ENCODE assay signal across 8 mouse cellular contexts in the genomic region with DNA sequence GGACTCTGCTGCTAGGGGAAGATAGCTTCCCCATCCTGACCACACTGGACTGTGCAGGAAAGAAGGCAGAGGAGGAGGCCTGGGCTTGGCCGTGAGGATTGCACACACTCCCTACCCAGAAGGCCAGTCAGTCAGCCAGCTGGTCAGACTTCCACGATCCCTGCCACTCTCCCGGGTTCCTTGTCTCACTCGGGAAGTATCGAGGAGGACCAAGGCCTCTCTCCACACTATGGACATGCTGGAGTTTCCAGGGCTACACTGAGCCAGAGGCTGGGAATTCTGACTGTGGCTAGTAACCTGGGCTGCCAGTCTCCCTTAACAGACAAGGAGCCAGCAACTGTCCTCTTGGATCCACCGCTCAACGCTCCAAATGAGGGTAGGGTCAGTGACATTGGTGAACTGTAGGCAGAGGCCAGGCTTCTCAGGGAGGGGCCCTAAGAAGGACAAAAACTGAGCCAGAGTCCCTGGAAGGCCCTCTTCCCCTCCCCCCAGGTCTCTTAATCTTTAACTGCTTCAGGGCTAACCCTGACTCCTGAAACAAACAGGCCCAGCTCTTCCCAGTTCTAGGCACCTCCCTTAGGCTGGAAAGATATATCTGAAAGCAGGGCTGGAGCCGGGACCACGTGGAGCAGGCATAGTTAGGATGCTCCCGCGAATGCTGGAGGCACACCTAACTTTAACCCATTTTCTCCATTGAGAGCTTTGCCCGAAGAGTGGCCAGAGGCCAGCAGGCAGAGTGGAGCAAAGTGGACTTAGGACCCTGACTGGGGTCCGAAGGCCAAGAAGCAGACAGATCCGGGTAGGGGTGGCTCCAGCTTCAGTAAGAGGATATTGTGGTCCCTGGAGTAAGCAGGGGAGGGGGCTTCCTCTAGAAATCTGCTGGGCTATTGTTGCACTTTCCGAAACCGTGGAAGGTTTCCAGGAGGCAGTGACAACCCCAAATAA. TPM values are rescaled to one million over a fixed set of nuclear protein-coding genes. Genes with fewer than 3 reads are reported as not detected.
DNase-seq lines count a peak whose midpoint lies in the region; ATAC-seq and TF ChIP-seq lines count a peak whose summit lies in the region.

No protein-coding gene starts in this region.

- peak overlapping the region; percentile 99 for H3K4me2 ChIP-seq in embryonic facial prominence, embryonic 11.5 days (ENCODE audit: low read depth, low read length)
- peak overlapping the region; percentile 96 for H3K4me2 ChIP-seq in limb, embryonic 12.5 days
- peak overlapping the region; percentile 97 for H3K4me2 ChIP-seq in midbrain, postnatal 0 days (ENCODE audit: low read depth, low read length, poor library complexity, severe bottlenecking)

- 2% methylated on average over 16 of the region's 16 CpGs for WGBS in embryonic facial prominence, embryonic 11.5 days
- WGBS in limb, embryonic 12.5 days: 6% methylated on average over 16 of the region's 16 CpGs
- WGBS in midbrain, postnatal 0 days: 9% methylated on average over 16 of the region's 16 CpGs

- peak; percentile 27; the same call in 1 of the 2 replicates for ATAC-seq in embryonic facial prominence, embryonic 11.5 days (replicated peaks; ENCODE audit: insufficient number of reproducible peaks, low FRiP score, low TSS enrichment, low read depth)
- ATAC-seq in limb, embryonic 12.5 days (ENCODE audit: insufficient number of reproducible peaks, insufficient read depth, low FRiP score, low TSS enrichment, low read depth): no peak
- ATAC-seq in midbrain, postnatal 0 days (ENCODE audit: low FRiP score): 0 out of 2 replicates have a peak, but pooled peaks have one; percentile 12
- no peak for ATAC-seq in monocyte, adult 5-6 weeks (replicated peaks; ENCODE audit: insufficient number of reproducible peaks, low FRiP score, low TSS enrichment, poor library complexity, severe bottlenecking)

- H3K9ac ChIP-seq in embryonic facial prominence, embryonic 11.5 days (replicated peaks; ENCODE audit: low read length): peak overlapping the region; percentile 100
- peak overlapping the region; percentile 99 for H3K9ac ChIP-seq in limb, embryonic 12.5 days (replicated peaks)
- peak overlapping the region; percentile 97 for H3K9ac ChIP-seq in midbrain, postnatal 0 days (replicated peaks; ENCODE audit: low read length, poor library complexity, severe bottlenecking)

- H3K4me3 ChIP-seq in layer of hippocampus, adult 2 months: peak overlapping the region; percentile 88
- H3K4me3 ChIP-seq in embryonic facial prominence, embryonic 11.5 days (ENCODE audit: low read depth, low read length): peak overlapping the region; percentile 74
- peak overlapping the region; percentile 90 for H3K4me3 ChIP-seq in limb, embryonic 12.5 days (replicated peaks)
- peak overlapping the region; percentile 86; the same call in 1 of the 2 replicates for H3K4me3 ChIP-seq in midbrain, postnatal 0 days (ENCODE audit: low read depth, low read length)

- no peak for DNase-seq in layer of hippocampus, adult 2 months (ENCODE audit: low spot score in 2 of 2)
- no peak for DNase-seq in layer of hippocampus, adult 18-20 months (ENCODE audit: low spot score in 2 of 2)
- DNase-seq in embryonic facial prominence, embryonic 11.5 days (ENCODE audit: low spot score): no peak
- peak; percentile 59 for DNase-seq in heart, postnatal 4 days
- DNase-seq in midbrain, postnatal 0 days (ENCODE audit: low spot score): peak; percentile 58
- DNase-seq in spleen, postnatal 4 days (ENCODE audit: low spot score in 2 of 2): no peak

- peak overlapping the region; percentile 89 for H3K27ac ChIP-seq in layer of hippocampus, adult 2 months
- peak overlapping the region; percentile 97 for H3K27ac ChIP-seq in embryonic facial prominence, embryonic 11.5 days (replicated peaks; ENCODE audit: low read depth, low read length)
- H3K27ac ChIP-seq in limb, embryonic 12.5 days: peak overlapping the region; percentile 98
- H3K27ac ChIP-seq in midbrain, postnatal 0 days (ENCODE audit: low read depth, low read length): peak overlapping the region; percentile 97

- H3K27me3 ChIP-seq in embryonic facial prominence, embryonic 11.5 days (ENCODE audit: control insufficient read depth, insufficient read depth, low read length): no peaks in the 10 kb centered on the region
- H3K27me3 ChIP-seq in limb, embryonic 12.5 days: no peaks in the 10 kb centered on the region
- H3K27me3 ChIP-seq in midbrain, postnatal 0 days (ENCODE audit: insufficient read depth, low read length): no peaks in the 10 kb centered on the region

- TF ChIP-seq CTCF in layer of hippocampus, adult 2 months (conservative IDR thresholded peaks at IDR 0.05): no peak
- no peak for TF ChIP-seq CTCF in midbrain, postnatal 0 days (IDR thresholded peaks at IDR 0.05)

- peaks cover 17% of the 10 kb centered on the region for H3K4me1 ChIP-seq in embryonic facial prominence, embryonic 11.5 days (ENCODE audit: control insufficient read depth, insufficient read depth, low read length)
- peaks cover 51% of the 10 kb centered on the region for H3K4me1 ChIP-seq in limb, embryonic 12.5 days (replicated peaks)
- H3K4me1 ChIP-seq in midbrain, postnatal 0 days (ENCODE audit: insufficient read depth, low read length): peaks cover 10% of the 10 kb centered on the region

- H3K9me3 ChIP-seq in embryonic facial prominence, embryonic 11.5 days (replicated peaks; ENCODE audit: control insufficient read depth, low read length): no peaks in the 10 kb centered on the region
- no peaks in the 10 kb centered on the region for H3K9me3 ChIP-seq in limb, embryonic 12.5 days
- no peaks in the 10 kb centered on the region for H3K9me3 ChIP-seq in midbrain, postnatal 0 days (ENCODE audit: low read length)

- no peaks in the 10 kb centered on the region; the same call in 1 of the 2 replicates for H3K36me3 ChIP-seq in embryonic facial prominence, embryonic 11.5 days (replicated peaks; ENCODE audit: control insufficient read depth, insufficient read depth, low read depth, low read length)
- H3K36me3 ChIP-seq in limb, embryonic 12.5 days: peaks cover 7% of the 10 kb centered on the region; the same call in 1 of the 2 replicates
- H3K36me3 ChIP-seq in midbrain, postnatal 0 days (ENCODE audit: insufficient read depth, low read length): no peaks in the 10 kb centered on the region

RNA-seq across cellular contexts. Expression of a gene that starts 33.5 kb away (rescaled TPM):
- 10 to 100 TPM; 86.1 to 86.5 TPM for total RNA-seq in layer of hippocampus, adult 2 months (2021)
- total RNA-seq in layer of hippocampus, adult 18-20 months (2021): 10 to 100 TPM; 81.4 to 86.5 TPM
- 47.8 and 50.0 TPM in 2 replicates for polyA plus RNA-seq in embryonic facial prominence, embryonic 11.5 days (2014; fragmentation: Nextera tagmentation; extraction: Ambion mirVana)
- total RNA-seq in heart, postnatal 4 days (2021): 100 to 1,000 TPM; 115 to 116 TPM
- polyA plus RNA-seq in limb, embryonic 12.5 days (2016; fragmentation: Nextera tagmentation; extraction: Ambion mirVana): 84.7 and 86.8 TPM in 2 replicates
- total RNA-seq in midbrain, postnatal 0 days (2014; rRNA removed): 171 and 175 TPM in 2 replicates
- polyA plus RNA-seq in midbrain, postnatal 0 days (2015; fragmentation: Nextera tagmentation; extraction: Ambion mirVana): 108 and 111 TPM in 2 replicates
- 40.6 to 56.4 TPM (median 42.9 TPM) in 3 replicates for total RNA-seq in monocyte, adult 5-6 weeks (2017)

RNA-seq across cellular contexts. Expression of a gene that starts 48.1 kb away (rescaled TPM):
- 10 to 100 TPM; 19.9 to 20.7 TPM for total RNA-seq in layer of hippocampus, adult 2 months (2021)
- total RNA-seq in layer of hippocampus, adult 18-20 months (2021): 10 to 100 TPM; 17.6 to 19.0 TPM
- polyA plus RNA-seq in embryonic facial prominence, embryonic 11.5 days (2014; fragmentation: Nextera tagmentation; extraction: Ambion mirVana): 13.5 and 15.2 TPM in 2 replicates
- 10 to 100 TPM; 14.1 to 16.5 TPM for total RNA-seq in heart, postnatal 4 days (2021)
- 18.3 and 18.5 TPM in 2 replicates for polyA plus RNA-seq in limb, embryonic 12.5 days (2016; fragmentation: Nextera tagmentation; extraction: Ambion mirVana)
- 39.9 and 49.8 TPM in 2 replicates for total RNA-seq in midbrain, postnatal 0 days (2014; rRNA removed)
- 5.9 and 9.5 TPM in 2 replicates for polyA plus RNA-seq in midbrain, postnatal 0 days (2015; fragmentation: Nextera tagmentation; extraction: Ambion mirVana)
- total RNA-seq in monocyte, adult 5-6 weeks (2017): 0.68 to 0.85 TPM (median 0.76 TPM) in 3 replicates

Comparison
In these comparisons a context has a peak if more than half of its experiments do, and no peak if none do; other contexts are left out.
1. DNase-seq: peak in heart, postnatal 4 days (single experiment) and midbrain, postnatal 0 days (single experiment); none in layer of hippocampus, adult 2 months (0 of 2), layer of hippocampus, adult 18-20 months (0 of 2), embryonic facial prominence, embryonic 11.5 days (single experiment) and spleen, postnatal 4 days (0 of 2).
2. ATAC-seq: peak in embryonic facial prominence, embryonic 11.5 days (single experiment) and midbrain, postnatal 0 days (single experiment); none in limb, embryonic 12.5 days (single experiment) and monocyte, adult 5-6 weeks (single experiment).
3. Peak in every context shown above with its lines, with median percentiles within 50 percentile points of each other: H3K27ac ChIP-seq, H3K4me3 ChIP-seq, H3K4me2 ChIP-seq and H3K9ac ChIP-seq.